Mouse (Mus musculus) limb, embryonic 10.5 days (tissue): ENCODE results near the gene Cd247. TPM values are rescaled to one million over a fixed set of nuclear protein-coding genes. Genes with fewer than 3 reads are reported as not detected.
A peak's percentile ranks its signal among the peaks of the same experiment; 100 is the strongest.
"Not testable (repeated sequence)": the region's sequence is repeated elsewhere in the genome, so short reads cannot be mapped to it uniquely, and the experiment has no call there.

ENCODE experiments used
- DNase-seq: peaks from one replicate; pipeline ENCODE4 v3.0.0-alpha.2; 2017; ENCODE audit warnings: low spot score
- H3K27ac ChIP-seq: fragments of 300-500 bp; sonication (generic); 2 replicates; pipeline ENCODE4 v1.5.1; 2016; ENCODE audit warnings: mild to moderate bottlenecking
- H3K27me3 ChIP-seq: fragments of 300-500 bp; sonication (generic); 2 replicates; pipeline ENCODE4 v1.6.1; 2016; ENCODE audit warnings: low read depth, mild to moderate bottlenecking; ENCODE audit not compliant: poor library complexity, severe bottlenecking
- H3K36me3 ChIP-seq: fragments of 300-500 bp; sonication (generic); 2 replicates; pipeline ENCODE4 v1.6.1; 2016; ENCODE audit warnings: mild to moderate bottlenecking, moderate library complexity
- H3K4me1 ChIP-seq: fragments of 300-500 bp; sonication (generic); 2 replicates; pipeline ENCODE4 v1.6.1; 2016
- H3K4me3 ChIP-seq: fragments of 300-500 bp; sonication (generic); 2 replicates; pipeline ENCODE4 v1.5.1; 2016; ENCODE audit warnings: mild to moderate bottlenecking, moderate library complexity
- H3K9me3 ChIP-seq: fragments of 300-500 bp; sonication (generic); replicated peaks from 2 replicates; pipeline ENCODE4 v1.6.1; 2016; ENCODE audit warnings: mild to moderate bottlenecking
- WGBS: fragments of 180-500 bp; shearing (Covaris S2); methylation state at CpG from one replicate; pipeline ENCODE4 v1.1.7; 2016; 5-methylcytosine and 5-hydroxymethylcytosine counted together
- polyA plus RNA-seq: library from polyadenylated mRNA; unstranded; fragments of >200 nt; fragmentation: Nextera tagmentation; extraction: Ambion mirVana; gene quantifications from 2 replicates; pipeline ENCODE4 v1.2.1, GENCODE M21; 2016

The Cd247 gene
- 1.0 and 1.1 TPM in 2 replicates for polyA plus RNA-seq

DNA sequence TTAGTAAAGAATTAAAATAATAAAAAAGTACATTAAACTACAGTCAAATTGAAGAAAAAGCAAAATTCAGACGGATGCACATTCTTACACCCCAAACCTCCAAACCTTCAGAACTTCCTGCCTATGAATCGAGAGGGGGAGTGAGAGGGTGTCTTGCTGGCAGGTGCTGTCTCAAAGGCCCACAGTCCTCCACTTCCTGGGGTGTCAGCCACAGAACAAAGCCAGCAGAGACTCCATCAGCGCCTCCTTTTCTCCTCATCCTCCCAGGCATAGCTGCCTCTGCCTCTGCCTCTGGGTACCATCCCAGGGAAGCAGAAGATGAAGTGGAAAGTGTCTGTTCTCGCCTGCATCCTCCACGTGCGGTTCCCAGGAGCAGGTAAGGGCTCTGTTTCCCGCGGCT, at the start of gene Cd247:
TSS of gene Cd247 (plus strand) at position 171 of the 400 bp plus-strand sequence.
- Histone ChIP-seq H3K9me3 (no peaks in the 10 kb centered on the region), H3K27ac (peak within 1 kb of the TSS; percentile 57)
- 75% methylated on average over 8 of the region's 8 CpGs for WGBS

DNA sequence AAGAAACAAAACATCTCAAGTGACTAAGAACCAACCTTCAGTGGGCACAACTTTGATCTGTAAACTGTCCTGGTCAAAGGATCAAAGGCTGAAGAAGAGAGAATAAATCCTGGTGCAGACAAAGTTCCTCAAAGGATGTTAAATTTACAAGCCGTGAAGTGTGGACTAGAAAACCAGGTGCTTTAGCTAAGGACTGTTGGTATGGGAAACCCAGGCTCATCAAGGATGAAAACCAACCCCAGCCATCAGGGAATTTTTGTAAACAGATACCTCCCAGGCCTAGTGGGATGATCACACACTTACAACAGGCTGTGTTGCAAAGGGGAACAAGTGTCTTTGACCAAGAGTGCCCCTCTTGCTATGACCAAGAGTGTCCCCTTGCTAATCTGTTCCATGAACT, 49.5 kb upstream of the Cd247 start:
- H3K27ac ChIP-seq: no peak overlapping the region
- no peaks in the 10 kb centered on the region for H3K36me3 ChIP-seq
- no peaks in the 10 kb centered on the region for H3K4me1 ChIP-seq
- no peaks in the 10 kb centered on the region for H3K9me3 ChIP-seq
- 43% methylated on average over 1 of the region's 1 CpGs for WGBS
- no peak overlapping the region for H3K4me3 ChIP-seq
- DNase-seq: no peak
- no peaks in the 10 kb centered on the region for H3K27me3 ChIP-seq

More for the DNA sequence above, at the start of gene Cd247:
- H3K4me1 ChIP-seq: peaks cover 40% of the 10 kb centered on the region
- H3K36me3 ChIP-seq: no peaks in the 10 kb centered on the region
- peaks cover 3% of the 10 kb centered on the region; the same call in 1 of the 2 replicates for H3K27me3 ChIP-seq
- no peak within 1 kb of the TSS for H3K4me3 ChIP-seq
- no peak for DNase-seq

DNA sequence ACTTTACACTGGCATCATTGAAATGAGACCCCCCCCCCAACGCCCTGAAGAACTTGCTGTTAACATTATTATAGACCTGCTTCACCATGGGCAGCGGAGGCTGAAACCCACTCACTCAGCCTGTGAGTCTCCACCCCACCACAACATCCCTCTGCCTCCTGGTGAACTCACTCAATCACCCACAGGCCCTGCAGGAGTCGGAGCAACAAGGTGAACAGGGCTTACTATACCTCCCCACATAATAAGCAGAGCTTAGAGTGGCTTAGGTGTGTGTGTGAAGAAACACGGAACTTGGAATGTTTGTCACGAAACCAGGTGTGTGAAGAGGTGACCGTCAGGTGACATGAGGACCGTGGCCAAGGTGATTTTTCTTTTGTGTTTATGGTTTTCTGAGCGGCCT, 46.5 kb upstream of the Cd247 start:
- Histone ChIP-seq H3K36me3 (no peaks in the 10 kb centered on the region), H3K9me3 (no peaks in the 10 kb centered on the region), H3K27ac (no peak overlapping the region), H3K27me3 (no peaks in the 10 kb centered on the region), H3K4me3 (no peak overlapping the region), H3K4me1 (no peaks in the 10 kb centered on the region)
- no peak for DNase-seq
- WGBS: 86% methylated on average over 8 of the region's 8 CpGs

DNA sequence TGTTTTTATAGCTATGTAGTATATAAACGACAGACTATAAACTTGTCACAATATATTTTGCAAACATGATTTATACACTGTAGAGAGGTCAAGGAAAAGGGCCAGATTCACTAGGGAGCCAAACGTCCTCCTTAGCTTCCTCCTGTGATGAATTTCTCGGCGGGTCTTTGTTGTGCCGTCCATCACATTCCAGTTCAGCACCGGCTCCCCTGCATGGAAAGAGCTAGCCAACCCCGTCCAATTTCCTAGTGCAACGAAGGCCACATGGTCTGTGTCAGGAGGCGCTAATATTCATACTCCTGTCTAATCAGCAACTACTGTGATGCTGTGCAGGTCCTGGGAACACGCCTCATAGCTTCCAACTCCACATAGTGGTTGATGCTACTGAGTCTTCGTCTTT, 40.4 kb upstream of the Cd247 start:
- 29% methylated on average over 11 of the region's 11 CpGs for WGBS
- no peaks in the 10 kb centered on the region for H3K9me3 ChIP-seq
- H3K4me1 ChIP-seq: peaks cover 12% of the 10 kb centered on the region
- no peaks in the 10 kb centered on the region for H3K36me3 ChIP-seq
- 0 out of 2 replicates have a peak, but pooled peaks cover 3% of the 10 kb centered on the region for H3K27me3 ChIP-seq
- DNase-seq: peak; percentile 58
- no peak overlapping the region for H3K4me3 ChIP-seq
- H3K27ac ChIP-seq: no peak overlapping the region

DNA sequence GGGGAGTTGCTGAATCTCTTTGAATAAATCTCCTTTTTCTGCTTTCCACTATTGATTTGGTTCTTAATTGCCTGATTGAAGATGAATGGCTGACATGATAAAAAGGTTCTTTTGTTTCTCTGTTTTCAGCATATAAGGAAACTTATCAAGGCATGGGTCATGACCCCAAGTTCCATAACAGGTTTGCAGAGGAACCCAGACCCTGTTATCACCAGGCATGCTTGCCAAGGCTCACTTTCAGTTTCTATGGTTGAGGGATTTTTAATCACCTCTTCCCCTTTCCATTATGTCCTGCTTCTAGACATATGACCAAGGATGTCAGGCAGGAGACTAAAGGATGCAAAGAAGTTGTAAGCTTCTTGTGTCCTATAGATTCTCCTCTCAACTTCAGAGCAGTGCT, 37.3 kb upstream of the Cd247 start:
- Histone ChIP-seq H3K9me3 (no peaks in the 10 kb centered on the region), H3K4me1 (peaks cover 20% of the 10 kb centered on the region), H3K27ac (no peak overlapping the region), H3K27me3 (0 out of 2 replicates have a peak, but pooled peaks cover 3% of the 10 kb centered on the region), H3K4me3 (no peak overlapping the region), H3K36me3 (no peaks in the 10 kb centered on the region)
- DNase-seq: no peak

DNA sequence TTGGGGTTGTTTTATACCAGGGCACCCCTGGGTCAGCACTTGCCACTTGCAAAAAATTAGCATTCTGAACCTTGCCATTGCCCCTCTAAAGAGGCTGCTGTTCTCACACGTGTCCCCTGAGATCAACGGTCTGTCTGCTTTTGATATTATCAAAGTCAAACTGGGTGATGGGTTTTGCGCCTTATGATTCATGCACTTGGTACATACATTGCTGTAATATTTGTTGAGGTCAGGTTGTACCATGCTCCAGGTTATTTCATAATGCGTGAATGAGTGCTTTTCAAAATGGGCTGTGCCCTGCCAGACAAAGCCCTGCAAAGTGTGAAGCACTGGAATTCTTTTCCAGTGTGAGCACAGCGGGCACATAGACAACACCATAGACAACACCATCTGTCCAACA, 36.6 kb upstream of the Cd247 start:
- 82% methylated on average over 5 of the region's 5 CpGs for WGBS
- no peak for DNase-seq
- H3K9me3 ChIP-seq: no peaks in the 10 kb centered on the region

DNA sequence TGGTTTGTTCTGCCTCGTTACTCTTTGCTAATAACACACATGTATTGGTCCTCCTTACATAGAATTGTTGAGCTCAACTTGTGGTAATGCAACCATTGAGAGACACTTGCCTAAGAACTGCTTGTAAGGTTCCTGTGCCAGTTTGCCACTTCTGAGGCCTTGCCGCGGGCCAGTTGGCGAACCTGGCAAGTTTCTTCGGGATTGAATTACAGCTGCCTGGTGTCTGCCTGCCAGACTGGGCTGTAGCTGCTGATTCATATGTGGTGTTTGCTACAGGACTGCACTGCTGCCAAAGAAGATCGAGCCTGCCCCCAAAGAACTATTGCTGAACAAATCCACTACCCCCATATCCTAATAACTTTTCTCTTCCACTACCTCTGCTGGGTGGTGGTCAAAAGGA, 34.3 kb upstream of the Cd247 start:
- no peaks in the 10 kb centered on the region for H3K36me3 ChIP-seq
- no peak for DNase-seq
- H3K4me1 ChIP-seq: peaks cover 15% of the 10 kb centered on the region
- no peaks in the 10 kb centered on the region for H3K9me3 ChIP-seq
- 0 out of 2 replicates have a peak, but pooled peaks cover 3% of the 10 kb centered on the region for H3K27me3 ChIP-seq
- 92% methylated on average over 6 of the region's 6 CpGs for WGBS
- no peak overlapping the region for H3K27ac ChIP-seq
- no peak overlapping the region for H3K4me3 ChIP-seq

More for the DNA sequence above, 36.6 kb upstream of the Cd247 start:
- Histone ChIP-seq H3K27ac (no peak overlapping the region), H3K4me3 (no peak overlapping the region), H3K27me3 (0 out of 2 replicates have a peak, but pooled peaks cover 3% of the 10 kb centered on the region), H3K36me3 (no peaks in the 10 kb centered on the region), H3K4me1 (peaks cover 20% of the 10 kb centered on the region)

DNA sequence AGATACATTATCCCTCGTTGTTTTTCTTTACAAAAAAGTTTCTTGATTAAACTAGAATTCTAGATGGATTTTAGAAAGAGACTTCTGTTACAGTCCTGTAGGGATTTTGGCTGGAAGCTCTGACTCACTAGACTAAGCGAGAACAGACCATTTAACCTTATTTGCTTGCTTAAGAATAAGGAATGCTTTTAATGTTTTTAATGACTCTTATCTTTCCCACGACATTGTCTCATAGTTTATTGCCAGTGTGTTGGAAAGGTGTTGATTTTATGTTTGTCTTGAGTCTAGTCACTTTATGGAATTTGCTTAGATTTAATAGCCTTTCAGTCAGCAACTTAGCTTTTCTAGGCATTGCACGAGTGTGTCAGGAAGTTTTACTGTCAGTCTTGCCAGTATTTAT, 33.3 kb upstream of the Cd247 start:
- Histone ChIP-seq H3K27ac (no peak overlapping the region), H3K4me3 (no peak overlapping the region)
- WGBS: 39% methylated on average over 4 of the region's 4 CpGs

DNA sequence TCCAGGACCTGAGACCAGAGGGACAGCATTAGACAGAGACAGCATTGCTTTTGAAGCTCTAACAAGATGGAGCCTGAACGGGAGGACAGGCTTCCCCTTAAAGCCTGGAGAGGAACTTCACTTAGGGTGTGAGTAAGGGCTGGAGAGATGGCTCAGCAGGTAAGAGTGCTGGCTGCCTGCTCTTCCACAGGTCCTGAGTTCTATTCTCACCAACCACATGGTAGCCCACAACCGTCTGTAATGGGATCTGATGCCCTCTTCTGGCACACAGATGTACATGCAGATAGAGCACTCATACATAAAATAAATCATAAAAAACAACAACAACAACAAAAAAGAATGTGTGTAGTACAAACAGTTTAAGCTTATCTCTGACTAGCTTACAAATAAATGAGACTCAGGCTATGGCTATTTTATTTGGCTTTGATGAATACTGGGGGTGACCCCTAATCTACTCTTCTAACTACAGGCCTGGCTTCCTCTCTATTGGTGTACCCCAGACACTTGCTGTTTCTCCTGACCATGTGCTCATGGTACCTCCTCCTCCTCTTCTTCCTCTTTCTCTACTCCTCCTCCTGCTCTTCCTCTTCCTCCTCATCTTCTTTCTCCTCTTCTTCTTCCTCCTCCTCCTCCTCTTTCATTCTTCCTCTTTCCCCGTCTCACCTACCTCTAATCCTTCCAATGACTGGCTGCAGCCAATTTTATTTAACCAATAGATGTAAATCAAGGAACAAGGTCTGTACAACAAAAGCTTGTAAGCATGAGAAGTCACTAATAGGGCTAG, 26.8 kb upstream of the Cd247 start:
- no peaks in the 10 kb centered on the region for H3K36me3 ChIP-seq
- H3K9me3 ChIP-seq: no peaks in the 10 kb centered on the region
- 89% methylated on average over 3 of the region's 3 CpGs for WGBS
- peaks cover 29% of the 10 kb centered on the region for H3K4me1 ChIP-seq
- no peak overlapping the region for H3K27ac ChIP-seq
- H3K27me3 ChIP-seq: peaks cover 20% of the 10 kb centered on the region
- no peak for DNase-seq
- no peak overlapping the region for H3K4me3 ChIP-seq

More for the DNA sequence above, 33.3 kb upstream of the Cd247 start:
- Histone ChIP-seq H3K27me3 (no peaks in the 10 kb centered on the region), H3K9me3 (no peaks in the 10 kb centered on the region), H3K36me3 (no peaks in the 10 kb centered on the region), H3K4me1 (peaks cover 15% of the 10 kb centered on the region)
- DNase-seq: no peak

DNA sequence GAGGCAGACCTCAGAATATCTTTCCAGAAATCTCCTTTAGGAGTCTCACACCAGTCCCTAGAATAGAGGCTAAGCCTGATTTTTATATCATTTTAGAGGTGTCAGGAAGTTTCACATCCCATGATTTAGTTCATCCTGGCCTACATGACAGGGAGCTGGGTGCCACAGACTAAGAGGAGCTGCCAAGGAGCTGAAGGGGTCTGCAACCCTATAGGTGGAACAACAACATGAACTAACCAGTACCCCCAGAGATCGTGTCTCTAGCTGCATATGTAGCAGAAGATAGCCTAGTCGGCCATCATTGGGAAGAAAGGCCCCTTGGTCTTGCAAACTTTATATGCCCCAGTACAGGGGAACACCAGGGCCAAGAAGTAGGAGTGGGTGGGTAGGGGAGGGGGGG, 26.0 kb upstream of the Cd247 start:
- H3K4me3 ChIP-seq, H3K27ac ChIP-seq, H3K36me3 ChIP-seq, H3K9me3 ChIP-seq, DNase-seq: not testable (repeated sequence)
- WGBS: 73% methylated on average over 2 of the region's 2 CpGs
- Histone ChIP-seq H3K27me3 (peaks cover 27% of the 10 kb centered on the region), H3K4me1 (peaks cover 29% of the 10 kb centered on the region)

DNA sequence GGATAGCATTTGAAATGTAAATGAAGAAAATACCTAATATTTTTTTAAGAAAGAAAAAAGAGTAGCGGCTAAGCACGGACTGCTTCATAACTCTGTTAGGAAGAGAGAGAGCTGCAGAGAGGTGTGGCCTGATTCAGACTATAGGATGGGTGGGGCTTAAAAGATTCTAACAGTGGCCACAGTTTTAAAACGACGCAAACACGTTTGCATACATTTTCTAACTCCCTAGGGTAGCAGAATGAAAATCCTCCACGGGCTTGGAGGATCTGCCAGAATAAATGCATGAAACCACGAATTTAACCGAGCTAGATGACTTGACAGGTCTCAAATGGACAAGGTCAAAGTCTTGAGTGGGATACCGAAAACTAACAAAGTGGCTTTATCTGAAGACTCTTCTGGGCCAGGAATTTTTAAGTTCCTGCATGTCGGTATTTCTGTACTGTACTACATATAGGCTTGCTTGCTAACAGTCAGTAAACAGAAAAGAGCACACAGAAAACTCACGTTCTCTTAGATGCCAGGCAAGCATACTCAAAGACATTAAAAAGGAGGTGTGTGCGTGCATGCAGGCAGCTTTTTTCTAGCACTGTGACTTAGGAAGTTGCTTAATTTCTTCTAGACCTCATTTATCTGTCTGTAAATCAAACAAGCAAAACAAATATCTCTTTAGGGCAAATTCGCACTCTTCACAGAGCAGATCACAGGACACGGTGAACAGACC, 25.4 kb upstream of the Cd247 start:
- H3K27ac ChIP-seq: peak overlapping the region; percentile 83; the same call in 1 of the 2 replicates
- WGBS: 35% methylated on average over 14 of the region's 14 CpGs

DNA sequence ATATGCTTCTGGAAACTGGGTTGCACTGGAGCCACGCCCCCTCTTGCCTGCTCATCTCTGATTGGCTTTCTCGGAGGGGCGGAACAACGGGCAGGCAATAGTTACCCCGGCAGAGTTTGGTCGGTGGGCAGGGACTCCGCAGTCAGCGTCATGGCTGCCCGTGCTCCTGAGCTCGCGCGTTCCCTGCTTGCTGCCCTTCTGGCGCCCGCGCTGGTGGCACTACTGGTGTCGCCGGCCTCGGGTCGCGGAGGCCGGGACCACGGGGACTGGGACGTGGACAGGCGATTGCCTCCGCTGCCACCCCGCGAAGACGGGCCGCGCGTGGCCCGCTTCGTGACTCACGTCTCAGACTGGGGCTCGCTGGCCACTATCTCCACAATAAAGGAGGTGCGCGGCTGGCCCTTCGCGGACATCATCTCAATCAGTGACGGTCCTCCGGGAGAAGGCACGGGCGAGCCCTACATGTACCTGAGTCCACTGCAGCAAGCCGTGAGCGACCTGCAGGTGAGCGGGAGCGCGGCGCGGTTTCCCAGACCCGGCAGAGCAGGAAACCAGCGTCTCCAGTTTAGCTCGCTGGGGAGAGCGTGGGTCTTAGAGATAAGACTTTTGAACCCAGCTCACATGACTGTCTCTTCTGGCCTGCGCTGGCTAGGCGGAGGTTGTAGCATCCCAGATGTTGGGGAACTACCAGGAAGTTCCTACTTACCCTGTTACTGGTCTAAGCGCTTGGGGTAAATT, 24.7 kb upstream of the Cd247 start, which contains the start of gene Creg1:
TSS of gene Creg1 (plus strand) at position 112 of the 738 bp plus-strand sequence.
- peak within 1 kb of the TSS; percentile 83 for H3K27ac ChIP-seq
- peaks cover 29% of the 10 kb centered on the region for H3K4me1 ChIP-seq
- H3K36me3 ChIP-seq: no peaks in the 10 kb centered on the region
- WGBS: under 1% methylated on average over 57 of the region's 57 CpGs
- peaks cover 35% of the 10 kb centered on the region for H3K27me3 ChIP-seq
- H3K4me3 ChIP-seq: peak within 1 kb of the TSS; percentile 92
- no peaks in the 10 kb centered on the region for H3K9me3 ChIP-seq
- DNase-seq: peak; percentile 92

More for the DNA sequence above, 25.4 kb upstream of the Cd247 start:
- H3K4me3 ChIP-seq: peak overlapping the region; percentile 92
- H3K9me3 ChIP-seq: no peaks in the 10 kb centered on the region
- H3K27me3 ChIP-seq: peaks cover 33% of the 10 kb centered on the region
- H3K4me1 ChIP-seq: peaks cover 29% of the 10 kb centered on the region
- no peak for DNase-seq
- H3K36me3 ChIP-seq: no peaks in the 10 kb centered on the region
